Mouse (Mus musculus): ENCODE measurements around the gene Hist1h3h. TPM values are rescaled to one million over a fixed set of nuclear protein-coding genes. Genes with fewer than 3 reads are reported as not detected.
"Not testable (repeated sequence)": the region's sequence is repeated elsewhere in the genome, so short reads cannot be mapped to it uniquely, and the experiment has no call there.

Gene Hist1h3h
- total and polyA plus RNA-seq, 2 experiments from 2014 or later, result 1.8 to 1,437 TPM

GRCm38 (mm10) chr13:21752356-21752755, 34.9 kb downstream of the Hist1h3h start:
- H3K27ac ChIP-seq (ENCODE audit: low read depth), result peak overlapping the region; percentile 31; the same call in 1 of the 2 replicates
- no peaks in the 10 kb centered on the region for H3K27me3 ChIP-seq (ENCODE audit: control insufficient read depth, insufficient read depth, low read length)
- TF ChIP-seq EP300 (IDR thresholded peaks at IDR 0.05; ENCODE audit: low read depth), result no peak
- TF ChIP-seq CTCF (IDR thresholded peaks at IDR 0.05; ENCODE audit: low read depth), result no peak
- 0 out of 2 replicates have a peak overlapping the region, but pooled peaks have one; percentile 67 for H3K4me2 ChIP-seq (ENCODE audit: low read depth, low read length)
- no peaks in the 10 kb centered on the region for H3K9me3 ChIP-seq (replicated peaks; ENCODE audit: control insufficient read depth, low read length)
- H3K36me3 ChIP-seq (replicated peaks; ENCODE audit: control insufficient read depth, insufficient read depth, low read length), result no peaks in the 10 kb centered on the region
- H3K4me3 ChIP-seq (ENCODE audit: low read depth, low read length), result no peak overlapping the region
- WGBS, result 33% methylated on average over 3 of the region's 3 CpGs
- peaks cover 23% of the 10 kb centered on the region for H3K4me1 ChIP-seq (ENCODE audit: control insufficient read depth, insufficient read depth)
- DNase-seq (ENCODE audit: low spot score) (no peak), ATAC-seq (ENCODE audit: insufficient read depth, low read depth) (no peak)
- H3K9ac ChIP-seq (replicated peaks; ENCODE audit: low read depth, low read length), result 0 out of 2 replicates have a peak overlapping the region, but pooled peaks have one; percentile 51

DNA sequence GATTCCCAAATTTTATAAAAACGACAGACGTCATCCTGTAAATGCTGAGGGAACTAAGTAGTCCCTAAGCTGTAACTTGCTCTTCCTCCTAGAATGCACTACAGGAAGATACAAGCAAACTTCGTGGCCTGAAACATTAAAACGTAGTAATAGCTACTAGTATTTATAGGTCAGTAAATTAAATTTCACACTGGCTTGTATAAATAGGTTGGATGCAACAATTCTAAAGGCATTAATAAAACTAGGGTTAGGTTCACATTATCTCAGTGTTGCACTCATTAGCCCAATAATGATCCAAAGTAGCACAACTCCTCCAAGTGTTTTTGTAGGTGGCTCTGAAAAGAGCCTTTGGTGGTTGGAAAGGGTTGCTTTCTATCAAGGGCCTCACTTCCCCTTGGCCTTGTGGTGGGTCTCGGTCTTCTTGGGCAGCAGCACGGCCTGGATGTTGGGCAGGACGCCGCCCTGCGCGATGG, 35.6 kb downstream of the Hist1h3h start:
- 3% methylated on average over 10 of the region's 10 CpGs for WGBS
- H3K9me3 ChIP-seq (replicated peaks; ENCODE audit: control insufficient read depth, low read length), result no peaks in the 10 kb centered on the region
- H3K4me1 ChIP-seq (ENCODE audit: control insufficient read depth, insufficient read depth), result peaks cover 23% of the 10 kb centered on the region
- ATAC-seq (ENCODE audit: insufficient read depth, low read depth) (no peak), DNase-seq (ENCODE audit: low spot score) (no peak)
- H3K4me3 ChIP-seq (ENCODE audit: low read depth, low read length), result peak overlapping the region; percentile 51
- TF ChIP-seq CTCF (IDR thresholded peaks at IDR 0.05; ENCODE audit: low read depth) (no peak), EP300 (IDR thresholded peaks at IDR 0.05; ENCODE audit: low read depth) (no peak)
- H3K4me2 ChIP-seq (ENCODE audit: low read depth, low read length), result peak overlapping the region; percentile 67
- no peaks in the 10 kb centered on the region for H3K27me3 ChIP-seq (ENCODE audit: control insufficient read depth, insufficient read depth, low read length)
- peak overlapping the region; percentile 94 for H3K27ac ChIP-seq (ENCODE audit: low read depth)
- peak overlapping the region; percentile 51 for H3K9ac ChIP-seq (replicated peaks; ENCODE audit: low read depth, low read length)
- H3K36me3 ChIP-seq (replicated peaks; ENCODE audit: control insufficient read depth, insufficient read depth, low read length), result no peaks in the 10 kb centered on the region

- peak within 1 kb of the TSS; percentile 51 for H3K9ac ChIP-seq (replicated peaks; ENCODE audit: low read depth, low read length)
- peak within 1 kb of the TSS; percentile 72 for H3K4me2 ChIP-seq (ENCODE audit: low read depth, low read length)
- DNase-seq (ENCODE audit: low spot score) (peak; percentile 98), ATAC-seq (ENCODE audit: insufficient read depth, low read depth) (peak; percentile 92)
- 0% methylated on average over 36 of the region's 50 CpGs for WGBS
- peaks cover 23% of the 10 kb centered on the region for H3K4me1 ChIP-seq (ENCODE audit: control insufficient read depth, insufficient read depth)
- H3K9me3 ChIP-seq (replicated peaks; ENCODE audit: control insufficient read depth, low read length); H3K36me3 ChIP-seq (replicated peaks; ENCODE audit: control insufficient read depth, insufficient read depth, low read length); H3K27me3 ChIP-seq (ENCODE audit: control insufficient read depth, insufficient read depth, low read length): not testable (repeated sequence)
- H3K27ac ChIP-seq (ENCODE audit: low read depth), result peak within 1 kb of the TSS; percentile 94
- H3K4me3 ChIP-seq (ENCODE audit: low read depth, low read length), result peak within 1 kb of the TSS; percentile 51
Measured at GRCm38 (mm10) chr13:21753524-21754285, 36.2 kb downstream of the Hist1h3h start, which contains the start of the genes Hist1h2ak and Hist1h2bn. Hist1h2ak (minus strand) TSS chr13:21753827. Hist1h2bn (plus strand) TSS chr13:21754123.

- H3K9me3 ChIP-seq (replicated peaks; ENCODE audit: control insufficient read depth, low read length); H3K36me3 ChIP-seq (replicated peaks; ENCODE audit: control insufficient read depth, insufficient read depth, low read length); H3K27me3 ChIP-seq (ENCODE audit: control insufficient read depth, insufficient read depth, low read length): not testable (repeated sequence)
- H3K4me3 ChIP-seq (ENCODE audit: low read depth, low read length), result peak overlapping the region; percentile 51
- H3K27ac ChIP-seq (ENCODE audit: low read depth), result peak overlapping the region; percentile 94
- peak; percentile 18 for ATAC-seq (ENCODE audit: insufficient read depth, low read depth)
- peak; percentile 28 for DNase-seq (ENCODE audit: low spot score)
- peaks cover 18% of the 10 kb centered on the region for H3K4me1 ChIP-seq (ENCODE audit: control insufficient read depth, insufficient read depth)
- peak overlapping the region; percentile 72 for H3K4me2 ChIP-seq (ENCODE audit: low read depth, low read length)
- H3K9ac ChIP-seq (replicated peaks; ENCODE audit: low read depth, low read length), result peak overlapping the region; percentile 48
- 3% methylated on average over 12 of the region's 26 CpGs for WGBS
Measured at GRCm38 (mm10) chr13:21754294-21755001, 37.0 kb downstream of the Hist1h3h start.

- H3K27me3 ChIP-seq (ENCODE audit: control insufficient read depth, insufficient read depth, low read length), result no peaks in the 10 kb centered on the region
- DNase-seq (ENCODE audit: low spot score), result no peak
- ATAC-seq (ENCODE audit: insufficient read depth, low read depth), result no peak
- H3K27ac ChIP-seq (ENCODE audit: low read depth), result no peak overlapping the region
- H3K9me3 ChIP-seq (replicated peaks; ENCODE audit: control insufficient read depth, low read length), result no peaks in the 10 kb centered on the region
- 74% methylated on average over 1 of the region's 1 CpGs for WGBS
- H3K36me3 ChIP-seq (replicated peaks; ENCODE audit: control insufficient read depth, insufficient read depth, low read length), result no peaks in the 10 kb centered on the region
- peak overlapping the region; percentile 72 for H3K4me2 ChIP-seq (ENCODE audit: low read depth, low read length)
- H3K9ac ChIP-seq (replicated peaks; ENCODE audit: low read depth, low read length), result no peak overlapping the region; the same call in 1 of the 2 replicates
- H3K4me1 ChIP-seq (ENCODE audit: control insufficient read depth, insufficient read depth), result peaks cover 13% of the 10 kb centered on the region; the same call in 1 of the 2 replicates
- TF ChIP-seq EP300 (IDR thresholded peaks at IDR 0.05; ENCODE audit: low read depth), result no peak
- no peak for TF ChIP-seq CTCF (IDR thresholded peaks at IDR 0.05; ENCODE audit: low read depth)
- 0 out of 2 replicates have a peak overlapping the region, but pooled peaks have one; percentile 5 for H3K4me3 ChIP-seq (ENCODE audit: low read depth, low read length)
Measured at GRCm38 (mm10) chr13:21755707-21756106, 38.2 kb downstream of the Hist1h3h start.

Small RNA genes within 50 kb of the gene (microRNA-seq; reads per million reads assigned to microRNA genes)
- gene Gm44357, result not detected
- gene Gm44367, result not detected
- not detected for gene Gm44454

Other genes starting within 250 kb of the Hist1h3h start
Only the 30 nearest of the 32 such genes appear.
- not detected in 2 replicates for gene Gm10065, start 238.2 kb upstream of the Hist1h3h start, total RNA-seq (2014; rRNA removed; ENCODE audit: low replicate concordance)
- gene Gm10065, start 238.2 kb upstream of the Hist1h3h start, polyA plus RNA-seq (2015; fragmentation: Nextera tagmentation; extraction: Ambion mirVana), result not detected in 2 replicates
- gene AK157302, start 222.4 kb upstream of the Hist1h3h start, total RNA-seq (2014; rRNA removed; ENCODE audit: low replicate concordance), result 0.08 and 0.15 TPM in 2 replicates
- gene AK157302, start 222.4 kb upstream of the Hist1h3h start, polyA plus RNA-seq (2015; fragmentation: Nextera tagmentation; extraction: Ambion mirVana), result 0.93 and 1.3 TPM in 2 replicates
- 54.7 and 58.8 TPM in 2 replicates for gene Gm11273, start 216.2 kb upstream of the Hist1h3h start, total RNA-seq (2014; rRNA removed; ENCODE audit: low replicate concordance)
- gene Gm11273, start 216.2 kb upstream of the Hist1h3h start, polyA plus RNA-seq (2015; fragmentation: Nextera tagmentation; extraction: Ambion mirVana), result 27.8 and 29.0 TPM in 2 replicates
- gene Zkscan8, start 186.5 kb upstream of the Hist1h3h start, total RNA-seq (2014; rRNA removed; ENCODE audit: low replicate concordance), result 7.1 and 10.9 TPM in 2 replicates
- gene Zkscan8, start 186.5 kb upstream of the Hist1h3h start, polyA plus RNA-seq (2015; fragmentation: Nextera tagmentation; extraction: Ambion mirVana), result 3.0 and 3.4 TPM in 2 replicates
- not detected in 2 replicates for gene Olfr1366, start 174.9 kb upstream of the Hist1h3h start, total RNA-seq (2014; rRNA removed; ENCODE audit: low replicate concordance)
- not detected in 2 replicates for gene Olfr1366, start 174.9 kb upstream of the Hist1h3h start, polyA plus RNA-seq (2015; fragmentation: Nextera tagmentation; extraction: Ambion mirVana)
- gene Olfr1535, start 157.8 kb upstream of the Hist1h3h start, total RNA-seq (2014; rRNA removed; ENCODE audit: low replicate concordance), result not detected in 2 replicates
- 0.03 TPM in 1 of 2 replicates, not detected in the other for gene Olfr1535, start 157.8 kb upstream of the Hist1h3h start, polyA plus RNA-seq (2015; fragmentation: Nextera tagmentation; extraction: Ambion mirVana)
- not detected in 2 replicates for gene Olfr1364, start 135.9 kb upstream of the Hist1h3h start, total RNA-seq (2014; rRNA removed; ENCODE audit: low replicate concordance)
- not detected in 2 replicates for gene Olfr1364, start 135.9 kb upstream of the Hist1h3h start, polyA plus RNA-seq (2015; fragmentation: Nextera tagmentation; extraction: Ambion mirVana)
- gene Olfr1362, start 103.6 kb upstream of the Hist1h3h start, total RNA-seq (2014; rRNA removed; ENCODE audit: low replicate concordance), result not detected in 2 replicates
- gene Olfr1362, start 103.6 kb upstream of the Hist1h3h start, polyA plus RNA-seq (2015; fragmentation: Nextera tagmentation; extraction: Ambion mirVana), result not detected in 2 replicates
- gene Olfr11, start 75.1 kb upstream of the Hist1h3h start, total RNA-seq (2014; rRNA removed; ENCODE audit: low replicate concordance), result not detected in 2 replicates
- not detected in 2 replicates for gene Olfr11, start 75.1 kb upstream of the Hist1h3h start, polyA plus RNA-seq (2015; fragmentation: Nextera tagmentation; extraction: Ambion mirVana)
- gene Olfr1361, start 54.3 kb upstream of the Hist1h3h start, total RNA-seq (2014; rRNA removed; ENCODE audit: low replicate concordance), result not detected in 2 replicates
- gene Olfr1361, start 54.3 kb upstream of the Hist1h3h start, polyA plus RNA-seq (2015; fragmentation: Nextera tagmentation; extraction: Ambion mirVana), result not detected in 2 replicates
- not detected in 2 replicates for gene Olfr1360, start 40.3 kb upstream of the Hist1h3h start, total RNA-seq (2014; rRNA removed; ENCODE audit: low replicate concordance)
- not detected in 2 replicates for gene Olfr1360, start 40.3 kb upstream of the Hist1h3h start, polyA plus RNA-seq (2015; fragmentation: Nextera tagmentation; extraction: Ambion mirVana)
- not detected in 2 replicates for gene Olfr1359, start 19.5 kb upstream of the Hist1h3h start, total RNA-seq (2014; rRNA removed; ENCODE audit: low replicate concordance)
- gene Olfr1359, start 19.5 kb upstream of the Hist1h3h start, polyA plus RNA-seq (2015; fragmentation: Nextera tagmentation; extraction: Ambion mirVana), result not detected in 2 replicates
- gene Hist1h2bl, start 1.5 kb upstream of the Hist1h3h start, total RNA-seq (2014; rRNA removed; ENCODE audit: low replicate concordance), result 431 and 666 TPM in 2 replicates
- 0.55 and 0.98 TPM in 2 replicates for gene Hist1h2bl, start 1.5 kb upstream of the Hist1h3h start, polyA plus RNA-seq (2015; fragmentation: Nextera tagmentation; extraction: Ambion mirVana)
- 828 and 1,538 TPM in 2 replicates for gene Hist1h2ai, start 1.2 kb upstream of the Hist1h3h start, total RNA-seq (2014; rRNA removed; ENCODE audit: low replicate concordance)
- gene Hist1h2ai, start 1.2 kb upstream of the Hist1h3h start, polyA plus RNA-seq (2015; fragmentation: Nextera tagmentation; extraction: Ambion mirVana), result 3.6 and 4.3 TPM in 2 replicates
- 1,438 and 1,618 TPM in 2 replicates for gene Hist1h2bm, start 4.4 kb downstream of the Hist1h3h start, total RNA-seq (2014; rRNA removed; ENCODE audit: low replicate concordance)
- 0.60 and 0.90 TPM in 2 replicates for gene Hist1h2bm, start 4.4 kb downstream of the Hist1h3h start, polyA plus RNA-seq (2015; fragmentation: Nextera tagmentation; extraction: Ambion mirVana)
- 962 and 1,129 TPM in 2 replicates for gene Hist1h4j, start 17.4 kb downstream of the Hist1h3h start, total RNA-seq (2014; rRNA removed; ENCODE audit: low replicate concordance)
- 0.20 and 0.27 TPM in 2 replicates for gene Hist1h4j, start 17.4 kb downstream of the Hist1h3h start, polyA plus RNA-seq (2015; fragmentation: Nextera tagmentation; extraction: Ambion mirVana)
- gene Hist1h4k, start 32.8 kb downstream of the Hist1h3h start, total RNA-seq (2014; rRNA removed; ENCODE audit: low replicate concordance), result 470 and 1,132 TPM in 2 replicates
- 0.55 and 1.4 TPM in 2 replicates for gene Hist1h4k, start 32.8 kb downstream of the Hist1h3h start, polyA plus RNA-seq (2015; fragmentation: Nextera tagmentation; extraction: Ambion mirVana)
- gene Hist1h2ak, start 36.2 kb downstream of the Hist1h3h start, total RNA-seq (2014; rRNA removed; ENCODE audit: low replicate concordance), result 128 and 633 TPM in 2 replicates
- gene Hist1h2ak, start 36.2 kb downstream of the Hist1h3h start, polyA plus RNA-seq (2015; fragmentation: Nextera tagmentation; extraction: Ambion mirVana), result 10.3 and 10.7 TPM in 2 replicates
- gene Hist1h2bn, start 36.5 kb downstream of the Hist1h3h start, total RNA-seq (2014; rRNA removed; ENCODE audit: low replicate concordance), result 1,069 and 1,692 TPM in 2 replicates
- 0.94 and 2.5 TPM in 2 replicates for gene Hist1h2bn, start 36.5 kb downstream of the Hist1h3h start, polyA plus RNA-seq (2015; fragmentation: Nextera tagmentation; extraction: Ambion mirVana)
- gene Hist1h1b, start 63.0 kb downstream of the Hist1h3h start, total RNA-seq (2014; rRNA removed; ENCODE audit: low replicate concordance), result 356 and 550 TPM in 2 replicates
- gene Hist1h1b, start 63.0 kb downstream of the Hist1h3h start, polyA plus RNA-seq (2015; fragmentation: Nextera tagmentation; extraction: Ambion mirVana), result 4.7 and 5.4 TPM in 2 replicates
- 602 and 1,805 TPM in 2 replicates for gene Hist1h3i, start 65.7 kb downstream of the Hist1h3h start, total RNA-seq (2014; rRNA removed; ENCODE audit: low replicate concordance)
- 21.5 and 25.8 TPM in 2 replicates for gene Hist1h3i, start 65.7 kb downstream of the Hist1h3h start, polyA plus RNA-seq (2015; fragmentation: Nextera tagmentation; extraction: Ambion mirVana)
- 677 and 1,354 TPM in 2 replicates for gene Hist1h2an, start 69.6 kb downstream of the Hist1h3h start, total RNA-seq (2014; rRNA removed; ENCODE audit: low replicate concordance)
- gene Hist1h2an, start 69.6 kb downstream of the Hist1h3h start, polyA plus RNA-seq (2015; fragmentation: Nextera tagmentation; extraction: Ambion mirVana), result 1.8 and 3.3 TPM in 2 replicates
- gene Hist1h2bp, start 69.8 kb downstream of the Hist1h3h start, total RNA-seq (2014; rRNA removed; ENCODE audit: low replicate concordance), result 250 and 332 TPM in 2 replicates
- 0.34 and 0.55 TPM in 2 replicates for gene Hist1h2bp, start 69.8 kb downstream of the Hist1h3h start, polyA plus RNA-seq (2015; fragmentation: Nextera tagmentation; extraction: Ambion mirVana)
- gene Hist1h2bq, start 92.5 kb downstream of the Hist1h3h start, total RNA-seq (2014; rRNA removed; ENCODE audit: low replicate concordance), result 1,204 and 1,722 TPM in 2 replicates
- 5.6 and 6.3 TPM in 2 replicates for gene Hist1h2bq, start 92.5 kb downstream of the Hist1h3h start, polyA plus RNA-seq (2015; fragmentation: Nextera tagmentation; extraction: Ambion mirVana)
- not detected in 2 replicates for gene Hist1h2ao, start 92.8 kb downstream of the Hist1h3h start, total RNA-seq (2014; rRNA removed; ENCODE audit: low replicate concordance)
- not detected in 2 replicates for gene Hist1h2ao, start 92.8 kb downstream of the Hist1h3h start, polyA plus RNA-seq (2015; fragmentation: Nextera tagmentation; extraction: Ambion mirVana)
- gene Hist1h4m, start 94.1 kb downstream of the Hist1h3h start, total RNA-seq (2014; rRNA removed; ENCODE audit: low replicate concordance), result 1.1 and 2.7 TPM in 2 replicates
- gene Hist1h4m, start 94.1 kb downstream of the Hist1h3h start, polyA plus RNA-seq (2015; fragmentation: Nextera tagmentation; extraction: Ambion mirVana), result not detected in 2 replicates
- gene Hist1h4n, start 114.5 kb downstream of the Hist1h3h start, total RNA-seq (2014; rRNA removed; ENCODE audit: low replicate concordance), result 3,661 and 3,822 TPM in 2 replicates
- 2.0 and 2.4 TPM in 2 replicates for gene Hist1h4n, start 114.5 kb downstream of the Hist1h3h start, polyA plus RNA-seq (2015; fragmentation: Nextera tagmentation; extraction: Ambion mirVana)
- gene Hist1h2ap, start 115.8 kb downstream of the Hist1h3h start, total RNA-seq (2014; rRNA removed; ENCODE audit: low replicate concordance), result 1,615 and 1,927 TPM in 2 replicates
- 664 and 726 TPM in 2 replicates for gene Hist1h2ap, start 115.8 kb downstream of the Hist1h3h start, polyA plus RNA-seq (2015; fragmentation: Nextera tagmentation; extraction: Ambion mirVana)
- 929 and 1,160 TPM in 2 replicates for gene Hist1h2br, start 116.1 kb downstream of the Hist1h3h start, total RNA-seq (2014; rRNA removed; ENCODE audit: low replicate concordance)
- 5.2 and 6.5 TPM in 2 replicates for gene Hist1h2br, start 116.1 kb downstream of the Hist1h3h start, polyA plus RNA-seq (2015; fragmentation: Nextera tagmentation; extraction: Ambion mirVana)
- 1.1 and 1.7 TPM in 2 replicates for gene Zfp184, start 227.4 kb downstream of the Hist1h3h start, total RNA-seq (2014; rRNA removed; ENCODE audit: low replicate concordance)
- 2.1 and 2.6 TPM in 2 replicates for gene Zfp184, start 227.4 kb downstream of the Hist1h3h start, polyA plus RNA-seq (2015; fragmentation: Nextera tagmentation; extraction: Ambion mirVana)

All from heart, postnatal 0 days (tissue).